Mouse (Mus musculus): ENCODE data around the gene Spock1. TPM values are rescaled to one million over a fixed set of nuclear protein-coding genes. Genes with fewer than 3 reads are reported as not detected.

The Spock1 gene
- polyA plus RNA-seq, 1 experiment: 0.06 TPM

GRCm38 (mm10) chr13:57440111-57440510 is 468.0 kb downstream of the Spock1 start:
- DNase-seq: no peak
- Histone ChIP-seq H3K4me1 (ENCODE audit: control insufficient read depth, insufficient read depth, low read length) (no peaks in the 10 kb centered on the region), H3K4me3 (replicated peaks; ENCODE audit: extremely low read depth, low read depth, low read length) (no peak overlapping the region)
- TF ChIP-seq CTCF (IDR thresholded peaks at IDR 0.05; ENCODE audit: insufficient read depth, low read length) (no peak), POLR2A (IDR thresholded peaks at IDR 0.05; ENCODE audit: borderline replicate concordance, extremely low read depth, low read depth, low read length) (no peak)
- 70% methylated on average over 7 of the region's 7 CpGs for WGBS

- WGBS: 92% methylated on average over 10 of the region's 10 CpGs
- Histone ChIP-seq H3K4me3 (replicated peaks; ENCODE audit: extremely low read depth, low read depth, low read length) (no peak overlapping the region), H3K4me1 (ENCODE audit: control insufficient read depth, insufficient read depth, low read length) (no peaks in the 10 kb centered on the region)
- DNase-seq: no peak
- no peak for TF ChIP-seq POLR2A (IDR thresholded peaks at IDR 0.05; ENCODE audit: borderline replicate concordance, extremely low read depth, low read depth, low read length)
- TF ChIP-seq CTCF (IDR thresholded peaks at IDR 0.05; ENCODE audit: insufficient read depth, low read length): no peak
Observed at GRCm38 (mm10) chr13:57435726-57436220, 472.4 kb downstream of the Spock1 start.

GRCm38 (mm10) chr13:57433848-57434247 is 474.3 kb downstream of the Spock1 start:
- Histone ChIP-seq H3K4me1 (ENCODE audit: control insufficient read depth, insufficient read depth, low read length) (no peaks in the 10 kb centered on the region), H3K4me3 (replicated peaks; ENCODE audit: extremely low read depth, low read depth, low read length) (no peak overlapping the region)
- 85% methylated on average over 4 of the region's 4 CpGs for WGBS
- TF ChIP-seq POLR2A (IDR thresholded peaks at IDR 0.05; ENCODE audit: borderline replicate concordance, extremely low read depth, low read depth, low read length): no peak
- no peak for TF ChIP-seq CTCF (IDR thresholded peaks at IDR 0.05; ENCODE audit: insufficient read depth, low read length)
- no peak for DNase-seq

- DNase-seq: no peak
- 94% methylated on average over 4 of the region's 4 CpGs for WGBS
- no peaks in the 10 kb centered on the region for H3K4me1 ChIP-seq (ENCODE audit: control insufficient read depth, insufficient read depth, low read length)
- TF ChIP-seq POLR2A (IDR thresholded peaks at IDR 0.05; ENCODE audit: borderline replicate concordance, extremely low read depth, low read depth, low read length) (no peak), CTCF (IDR thresholded peaks at IDR 0.05; ENCODE audit: insufficient read depth, low read length) (no peak)
- H3K4me3 ChIP-seq (replicated peaks; ENCODE audit: extremely low read depth, low read depth, low read length): no peak overlapping the region
Observed at GRCm38 (mm10) chr13:57431815-57432214, 476.3 kb downstream of the Spock1 start.

- Histone ChIP-seq H3K4me1 (ENCODE audit: control insufficient read depth, insufficient read depth, low read length) (no peaks in the 10 kb centered on the region), H3K4me3 (replicated peaks; ENCODE audit: extremely low read depth, low read depth, low read length) (no peak overlapping the region)
- WGBS: 69% methylated on average over 14 of the region's 14 CpGs
- no peak for DNase-seq
- TF ChIP-seq CTCF (IDR thresholded peaks at IDR 0.05; ENCODE audit: insufficient read depth, low read length) (no peak), POLR2A (IDR thresholded peaks at IDR 0.05; ENCODE audit: borderline replicate concordance, extremely low read depth, low read depth, low read length) (no peak)
Observed at GRCm38 (mm10) chr13:57428840-57429239, 479.3 kb downstream of the Spock1 start.

GRCm38 (mm10) chr13:57418781-57419180 is 489.4 kb downstream of the Spock1 start:
- H3K4me3 ChIP-seq (replicated peaks; ENCODE audit: extremely low read depth, low read depth, low read length): no peak overlapping the region
- no peak for TF ChIP-seq POLR2A (IDR thresholded peaks at IDR 0.05; ENCODE audit: borderline replicate concordance, extremely low read depth, low read depth, low read length)
- no peak for TF ChIP-seq CTCF (IDR thresholded peaks at IDR 0.05; ENCODE audit: insufficient read depth, low read length)
- no peaks in the 10 kb centered on the region for H3K4me1 ChIP-seq (ENCODE audit: control insufficient read depth, insufficient read depth, low read length)
- no peak for DNase-seq
- WGBS: 82% methylated on average over 5 of the region's 5 CpGs

- WGBS: 100% methylated on average over 1 of the region's 1 CpGs
- no peak for DNase-seq
- Histone ChIP-seq H3K4me1 (ENCODE audit: control insufficient read depth, insufficient read depth, low read length) (no peaks in the 10 kb centered on the region), H3K4me3 (replicated peaks; ENCODE audit: extremely low read depth, low read depth, low read length) (no peak overlapping the region)
- TF ChIP-seq POLR2A (IDR thresholded peaks at IDR 0.05; ENCODE audit: borderline replicate concordance, extremely low read depth, low read depth, low read length): no peak
- TF ChIP-seq CTCF (IDR thresholded peaks at IDR 0.05; ENCODE audit: insufficient read depth, low read length): no peak
Observed at GRCm38 (mm10) chr13:57414716-57415115, 493.4 kb downstream of the Spock1 start.

GRCm38 (mm10) chr13:57407666-57408065 is 500.5 kb downstream of the Spock1 start:
- 84% methylated on average over 4 of the region's 4 CpGs for WGBS
- H3K4me1 ChIP-seq (ENCODE audit: control insufficient read depth, insufficient read depth, low read length): no peaks in the 10 kb centered on the region
- no peak overlapping the region for H3K4me3 ChIP-seq (replicated peaks; ENCODE audit: extremely low read depth, low read depth, low read length)
- no peak for DNase-seq
- TF ChIP-seq POLR2A (IDR thresholded peaks at IDR 0.05; ENCODE audit: borderline replicate concordance, extremely low read depth, low read depth, low read length): no peak
- TF ChIP-seq CTCF (IDR thresholded peaks at IDR 0.05; ENCODE audit: insufficient read depth, low read length): no peak

GRCm38 (mm10) chr13:57402386-57402785 is 505.7 kb downstream of the Spock1 start:
- H3K4me1 ChIP-seq (ENCODE audit: control insufficient read depth, insufficient read depth, low read length): no peaks in the 10 kb centered on the region
- TF ChIP-seq POLR2A (IDR thresholded peaks at IDR 0.05; ENCODE audit: borderline replicate concordance, extremely low read depth, low read depth, low read length): no peak
- TF ChIP-seq CTCF (IDR thresholded peaks at IDR 0.05; ENCODE audit: insufficient read depth, low read length): no peak
- no peak for DNase-seq
- no peak overlapping the region for H3K4me3 ChIP-seq (replicated peaks; ENCODE audit: extremely low read depth, low read depth, low read length)
- WGBS: 82% methylated on average over 7 of the region's 7 CpGs

GRCm38 (mm10) chr13:57372141-57372700 is 535.9 kb downstream of the Spock1 start:
- no peak for TF ChIP-seq POLR2A (IDR thresholded peaks at IDR 0.05; ENCODE audit: borderline replicate concordance, extremely low read depth, low read depth, low read length)
- no peak for TF ChIP-seq CTCF (IDR thresholded peaks at IDR 0.05; ENCODE audit: insufficient read depth, low read length)

More at GRCm38 (mm10) chr13:57372141-57372700, 535.9 kb downstream of the Spock1 start:
- Histone ChIP-seq H3K4me3 (replicated peaks; ENCODE audit: extremely low read depth, low read depth, low read length) (no peak overlapping the region), H3K4me1 (ENCODE audit: control insufficient read depth, insufficient read depth, low read length) (no peaks in the 10 kb centered on the region)
- no peak for DNase-seq
- WGBS: 79% methylated on average over 14 of the region's 14 CpGs

Other genes starting within 250 kb of the Spock1 start
- gene Klhl3, start 205.3 kb upstream of the Spock1 start, polyA plus RNA-seq (2012; rRNA removed): 1.8 TPM in 2 replicates
- 57.5 and 84.1 TPM in 2 replicates for gene Hnrnpa0, start 220.2 kb upstream of the Spock1 start, polyA plus RNA-seq (2012; rRNA removed)
- 17.0 and 24.5 TPM in 2 replicates for gene Idnk, start 249.3 kb upstream of the Spock1 start, polyA plus RNA-seq (2012; rRNA removed)

Measured in lung, adult 2 months (tissue).